In the genomic region with DNA sequence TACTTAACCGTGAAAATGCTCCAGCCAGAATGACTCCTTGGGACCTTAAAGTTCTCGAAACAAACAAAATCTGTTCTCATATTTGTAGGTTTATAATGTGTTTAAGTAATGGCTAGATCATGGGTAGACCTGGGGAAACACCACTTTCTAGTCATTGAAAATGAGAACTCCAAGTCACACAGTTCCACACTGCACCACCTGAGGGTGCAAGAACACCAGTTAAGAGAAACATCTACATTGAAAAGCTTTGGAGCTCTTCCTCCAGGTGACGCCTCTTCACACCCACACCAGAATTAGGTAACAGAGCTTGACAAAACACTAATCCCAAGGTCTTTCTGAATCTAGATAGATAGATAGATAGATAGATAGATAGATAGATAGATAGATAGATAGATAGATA, we compare ENCODE assay signal across 8 mouse cellular contexts.
A peak's percentile ranks its signal among the peaks of the same experiment; 100 is the strongest.
DNase-seq lines count a peak whose midpoint lies in the region; ATAC-seq and TF ChIP-seq lines count a peak whose summit lies in the region.

No protein-coding gene starts in this region.

- in situ Hi-C loops in Patski (cut with MboI; ENCODE audit: low pct_unique_long_range_greater_than_20kb): no loop called here

- H3K4me2 ChIP-seq in kidney, embryonic 14.5 days (replicated peaks; ENCODE audit: low read depth, low read length): no peak overlapping the region

- H3K27ac ChIP-seq in kidney, embryonic 14.5 days (ENCODE audit: low read depth, low read length): no peak overlapping the region
- no peak overlapping the region for H3K27ac ChIP-seq in forebrain, embryonic 10.5 days

- H3K4me3 ChIP-seq in kidney, embryonic 14.5 days (ENCODE audit: low read length): no peak overlapping the region
- H3K4me3 ChIP-seq in forebrain, embryonic 10.5 days: no peak overlapping the region

- CTCF ChIA-PET in Patski (lab: Charles Lee): interaction anchor here (1.5 kb wide), 1 partner anchor 16 kb away, joined by 3 read pairs; no protein-coding TSS in a partner anchor

- intact Hi-C loops in heart, postnatal 10 days (cut with DNase I): no loop called here

- peak; percentile 11 to 41 for DNase-seq in heart, postnatal 10 days
- no peak for DNase-seq in heart, adult 11 months
- DNase-seq in Patski (ENCODE audit: low read depth, low spot score) (no peak), liver (no peak)
- peak; percentile 54 for DNase-seq in lung, postnatal 25 days (ENCODE audit: low spot score)
- DNase-seq in spleen, adult 12 weeks (ENCODE audit: low spot score): no peak
- DNase-seq in forebrain, embryonic 10.5 days (ENCODE audit: extremely low spot score, low spot score): no peak

- no peaks in the 10 kb centered on the region for H3K9me3 ChIP-seq in kidney, embryonic 14.5 days (ENCODE audit: control insufficient read depth, low read length)
- H3K9me3 ChIP-seq in forebrain, embryonic 10.5 days: no peaks in the 10 kb centered on the region

- POLR2A ChIA-PET in Patski (lab: Charles Lee): no interaction called here

- H3K9ac ChIP-seq in kidney, embryonic 14.5 days (ENCODE audit: low read depth, low read length): no peak overlapping the region

- no peaks in the 10 kb centered on the region for H3K27me3 ChIP-seq in Patski
- H3K27me3 ChIP-seq in kidney, embryonic 14.5 days (ENCODE audit: control insufficient read depth, insufficient read depth, low read length): no peaks in the 10 kb centered on the region
- H3K27me3 ChIP-seq in forebrain, embryonic 10.5 days (ENCODE audit: poor library complexity, severe bottlenecking): no peaks in the 10 kb centered on the region

- no peaks in the 10 kb centered on the region for H3K4me1 ChIP-seq in kidney, embryonic 14.5 days (ENCODE audit: control insufficient read depth, insufficient read depth, low read length)
- H3K4me1 ChIP-seq in forebrain, embryonic 10.5 days: no peaks in the 10 kb centered on the region

- no peaks in the 10 kb centered on the region for H3K36me3 ChIP-seq in kidney, embryonic 14.5 days (ENCODE audit: control insufficient read depth, insufficient read depth, low read length)
- no peaks in the 10 kb centered on the region for H3K36me3 ChIP-seq in forebrain, embryonic 10.5 days (replicated peaks)

- ATAC-seq in Patski: no peak
- ATAC-seq in kidney, embryonic 14.5 days (ENCODE audit: low FRiP score, low TSS enrichment): peak; percentile 52; the same call in 1 of the 2 replicates

- 64% methylated on average over 3 of the region's 3 CpGs for WGBS in kidney, embryonic 14.5 days
- 77% methylated on average over 3 of the region's 3 CpGs for WGBS in forebrain, embryonic 10.5 days

- peak; percentile 60 for TF ChIP-seq CTCF in Patski (IDR thresholded peaks at IDR 0.05)

Comparison
In these comparisons a context has a peak if more than half of its experiments do, and no peak if none do; other contexts are left out.
1. DNase-seq: peak in heart, postnatal 10 days (2 of 2) and lung, postnatal 25 days (single experiment); none in heart, adult 11 months (single experiment), Patski (single experiment), spleen, adult 12 weeks (single experiment), liver (single experiment) and forebrain, embryonic 10.5 days (single experiment).